Mouse (Mus musculus): ENCODE data around the gene Dynlrb1.

Dynlrb1 gene

DNA sequence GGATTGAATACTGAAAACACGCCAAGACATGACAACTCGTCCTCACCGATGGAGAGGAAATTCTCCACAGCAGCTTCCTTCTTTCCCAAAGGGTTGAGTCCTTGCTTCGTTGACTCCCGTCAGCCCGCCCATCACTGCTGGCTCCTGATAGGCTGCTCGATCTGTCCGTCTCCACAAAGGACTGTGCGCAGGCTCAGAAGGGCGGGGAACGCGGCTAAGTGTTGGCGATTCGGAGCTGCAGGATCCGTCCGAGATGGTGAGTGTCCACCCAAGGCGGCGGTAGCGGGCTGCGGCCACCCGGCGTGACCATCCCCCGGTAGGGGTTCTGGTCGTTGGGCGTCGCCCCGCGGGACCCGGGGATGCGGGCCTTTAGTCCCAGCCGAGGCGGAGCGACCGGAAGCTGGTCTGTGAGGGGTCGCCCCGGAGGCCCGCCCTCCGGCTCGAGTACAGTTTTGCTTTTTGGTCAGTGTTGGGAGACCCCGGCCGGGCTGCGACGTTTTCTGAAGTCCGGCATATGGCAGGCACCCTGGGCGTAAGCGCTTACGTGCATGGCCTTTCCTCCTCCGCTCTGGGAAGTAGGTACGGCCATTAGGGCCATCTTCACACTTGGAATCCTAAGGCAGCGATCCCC lies at the start of gene Dynlrb1:
Gene Dynlrb1 (plus strand): TSS at position 172 of the 631 bp plus-strand sequence.
- peak; percentile 99 for DNase-seq (ENCODE audit: low read depth, low spot score)

GRCm38 (mm10) chr2:155207419-155207818 lies 28.9 kb upstream of the Dynlrb1 start:
- peak; percentile 64 for DNase-seq (ENCODE audit: low read depth, low spot score)

DNA sequence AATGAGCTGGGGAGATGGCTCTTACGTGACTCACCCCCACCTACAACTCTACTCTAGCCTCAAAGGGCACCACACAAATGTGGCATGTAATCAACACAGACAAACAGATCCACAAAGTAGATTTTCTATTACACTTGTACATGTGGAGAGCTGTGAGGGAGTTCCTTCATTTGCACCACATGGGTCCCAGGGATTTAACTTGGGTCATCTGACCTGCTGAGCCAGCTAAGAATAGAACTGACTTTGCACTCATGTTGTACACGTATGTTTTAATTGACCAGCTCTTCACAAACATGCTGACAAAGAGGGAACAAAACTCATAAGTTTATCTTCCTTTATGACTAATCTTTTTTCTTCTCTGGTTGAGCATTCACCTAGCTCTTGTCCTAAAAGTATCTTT lies 13.2 kb upstream of the Dynlrb1 start:
- no peak for DNase-seq (ENCODE audit: low read depth, low spot score)

DNA sequence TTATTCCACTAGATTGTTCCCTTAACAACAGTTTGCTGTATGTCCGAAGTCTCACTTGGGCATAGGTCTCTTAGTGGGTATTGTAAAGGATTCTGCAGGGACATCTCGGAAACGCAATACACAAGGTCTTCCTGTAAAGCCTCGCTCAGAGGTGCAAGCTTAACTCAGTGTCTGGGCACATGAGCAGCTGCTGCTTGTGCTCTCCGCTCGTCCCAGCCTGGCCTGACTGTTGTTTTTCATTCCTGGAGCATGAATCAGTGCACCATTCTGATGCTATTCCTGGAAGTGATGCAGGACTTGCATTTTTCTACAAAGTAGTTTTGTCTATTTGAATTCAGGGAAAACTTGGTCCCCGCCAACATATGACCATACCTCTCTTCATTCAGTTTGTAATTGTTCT lies 11.6 kb upstream of the Dynlrb1 start:
- peak; percentile 51 for DNase-seq (ENCODE audit: low read depth, low spot score)

DNA sequence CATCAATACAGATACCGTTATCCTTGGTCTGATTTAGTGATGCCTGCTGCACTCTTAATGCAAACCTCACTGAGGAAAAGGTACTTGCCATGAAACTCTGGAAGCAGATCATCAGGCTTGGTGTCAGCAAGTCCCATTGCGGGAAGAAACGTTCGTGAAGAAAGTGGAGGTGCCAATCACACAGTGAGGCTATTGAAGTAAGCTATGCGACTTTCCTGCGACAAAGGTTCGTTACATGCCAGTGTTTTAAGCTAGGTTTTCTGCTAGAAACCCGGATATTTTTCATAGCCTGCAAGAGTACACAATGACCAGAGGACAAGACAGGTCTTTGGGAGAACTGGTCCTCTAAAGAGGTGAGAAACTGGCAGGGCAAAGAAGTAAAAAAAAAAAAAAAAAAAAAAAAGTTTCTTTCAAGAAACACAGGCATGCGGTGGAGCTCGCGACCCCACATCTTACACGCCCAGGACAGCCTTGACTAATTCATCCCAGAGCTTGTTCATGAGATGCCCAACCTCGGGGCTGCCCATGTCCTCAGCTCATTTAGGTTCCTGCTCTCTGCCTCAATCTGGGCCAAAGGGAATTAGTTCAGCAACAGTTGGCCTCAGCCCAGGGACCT lies 479 bp upstream of the Dynlrb1 start:
- peak; percentile 25 for DNase-seq (ENCODE audit: low read depth, low spot score)

DNA sequence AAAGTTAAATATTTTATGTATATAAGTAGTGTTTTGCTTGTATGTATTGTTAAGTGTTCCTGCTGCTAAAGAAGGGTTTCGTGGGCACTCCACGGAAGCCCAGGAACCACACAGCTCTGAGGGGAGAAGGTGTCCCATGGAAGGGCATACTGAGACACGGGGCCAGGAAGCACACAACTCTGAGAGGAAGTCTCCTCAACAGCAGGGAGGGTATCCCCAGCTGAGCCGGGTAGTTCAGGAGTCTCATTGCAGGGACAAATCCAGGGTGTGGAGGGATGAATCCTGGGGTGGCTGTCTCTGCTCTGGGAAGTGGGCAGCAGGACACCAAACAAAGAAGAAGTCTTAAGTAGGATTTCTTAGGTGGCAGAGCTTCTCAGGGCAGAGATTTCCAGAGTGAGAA lies 943 bp downstream of the Dynlrb1 start:
- no peak for DNase-seq (ENCODE audit: low read depth, low spot score)

DNA sequence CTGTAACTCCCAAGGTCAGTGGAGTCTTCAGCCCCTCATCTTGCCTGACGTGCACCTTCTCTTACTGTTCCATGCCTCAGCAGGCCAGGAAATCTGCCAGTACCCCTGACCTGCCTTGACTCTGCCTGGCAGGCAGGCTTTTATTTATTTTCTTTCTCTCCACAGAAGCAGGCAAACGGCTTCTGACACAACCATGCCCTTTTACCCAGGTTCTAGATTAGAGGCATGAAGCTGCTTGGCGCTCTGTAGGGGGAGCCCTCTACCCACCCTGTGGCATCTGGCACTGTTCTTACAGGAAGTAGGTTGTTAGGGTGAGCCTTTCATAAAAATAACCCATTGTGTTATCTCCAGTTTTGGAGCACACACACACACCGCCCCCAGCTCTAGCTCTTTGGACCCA lies 4.6 kb downstream of the Dynlrb1 start:
- DNase-seq (ENCODE audit: low read depth, low spot score) = peak; percentile 37

DNA sequence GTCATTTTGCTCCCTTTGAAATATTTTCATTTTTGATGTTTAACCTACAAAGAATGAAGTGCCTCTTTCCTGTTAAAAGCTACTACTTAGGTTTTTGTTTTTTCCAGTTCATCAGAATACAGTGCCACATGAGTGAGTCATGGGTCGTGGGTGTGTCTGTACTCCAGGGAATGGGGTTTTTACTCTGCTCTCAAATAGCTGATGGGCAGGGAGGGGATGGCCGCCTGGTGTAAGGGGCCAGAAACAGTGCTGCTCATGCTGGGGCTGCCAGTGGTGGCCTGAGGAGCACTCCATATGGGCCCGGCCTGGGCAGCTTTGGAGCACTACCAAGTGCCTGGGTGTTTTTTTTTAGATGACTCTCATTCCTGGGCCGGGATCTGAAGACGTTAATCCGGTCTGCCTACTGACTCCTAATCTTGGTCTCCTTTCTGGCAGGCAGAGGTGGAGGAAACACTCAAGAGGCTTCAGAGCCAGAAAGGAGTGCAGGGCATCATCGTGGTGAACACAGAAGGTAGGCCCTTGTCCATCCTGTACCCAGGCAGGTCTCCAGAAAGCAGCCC lies 6.0 kb downstream of the Dynlrb1 start:
- DNase-seq (ENCODE audit: low read depth, low spot score) = peak; percentile 61

DNA sequence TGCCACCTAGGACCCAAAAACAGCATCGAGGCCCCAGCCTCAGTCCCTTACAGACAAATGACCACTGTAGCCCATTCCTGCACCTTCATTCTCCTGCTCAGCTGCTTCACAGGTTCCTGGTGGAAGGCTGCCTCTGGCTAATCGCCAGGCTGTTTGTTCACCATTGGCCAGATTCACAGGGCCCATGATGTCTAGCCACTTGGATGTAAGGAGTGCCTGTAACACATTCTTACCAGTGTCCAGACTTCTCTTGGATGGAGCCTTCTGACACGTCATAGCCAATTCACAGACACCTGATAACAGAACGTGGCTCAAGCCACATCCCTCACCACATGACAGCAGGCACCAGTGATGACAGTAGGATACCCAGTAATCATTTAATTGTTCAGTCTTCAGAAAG lies 9.9 kb downstream of the Dynlrb1 start:
- DNase-seq (ENCODE audit: low read depth, low spot score) = peak; percentile 31

GRCm38 (mm10) chr2:155248206-155248605 lies 11.9 kb downstream of the Dynlrb1 start:
- DNase-seq (ENCODE audit: low read depth, low spot score) = no peak

GRCm38 (mm10) chr2:155248718-155249117 lies 12.4 kb downstream of the Dynlrb1 start:
- DNase-seq (ENCODE audit: low read depth, low spot score) = no peak

GRCm38 (mm10) chr2:155249588-155249987 lies 13.3 kb downstream of the Dynlrb1 start:
- no peak for DNase-seq (ENCODE audit: low read depth, low spot score)

GRCm38 (mm10) chr2:155265526-155265925 lies 29.2 kb downstream of the Dynlrb1 start:
- DNase-seq (ENCODE audit: low read depth, low spot score) = no peak

DNA sequence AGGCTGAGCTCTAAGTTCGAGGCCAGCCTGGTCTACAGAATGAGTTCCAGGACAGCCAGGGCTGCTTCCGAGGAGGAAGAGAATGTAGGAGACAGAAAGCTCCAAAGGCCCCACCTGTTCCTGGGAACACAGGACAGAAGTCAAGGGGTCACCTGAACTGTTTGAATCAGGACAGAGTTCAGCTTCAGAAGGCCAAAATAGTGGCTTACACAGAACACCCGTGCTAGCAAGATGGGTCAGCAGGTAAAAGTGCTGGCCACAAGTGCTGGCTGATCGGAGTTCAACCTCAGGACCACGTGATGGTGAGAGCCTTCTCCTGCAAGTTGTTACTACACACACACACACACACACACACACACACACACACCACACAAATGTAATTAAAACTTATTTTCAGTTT lies 30.6 kb downstream of the Dynlrb1 start:
- no peak for DNase-seq (ENCODE audit: low read depth, low spot score)

DNA sequence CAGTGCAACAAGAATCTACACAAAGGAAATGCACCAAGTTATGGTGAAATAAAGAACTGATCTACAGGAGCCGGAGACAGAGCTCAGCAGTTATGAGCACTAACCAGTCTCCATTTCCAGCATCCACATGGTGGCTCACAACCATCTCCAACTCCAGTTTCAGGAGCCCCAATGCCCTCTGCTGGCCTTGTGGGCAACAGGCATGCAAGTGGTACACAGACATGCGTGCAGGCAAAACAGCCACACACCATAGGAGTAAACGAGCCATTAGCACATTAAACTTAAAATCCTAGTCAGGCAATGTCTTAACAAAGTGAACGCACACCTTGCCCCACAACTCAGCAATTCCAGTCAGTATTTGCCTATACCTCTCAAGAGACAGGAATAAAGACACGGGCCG lies 35.6 kb downstream of the Dynlrb1 start:
- DNase-seq (ENCODE audit: low read depth, low spot score) = peak; percentile 28

GRCm38 (mm10) chr2:155272396-155273170 lies 36.2 kb downstream of the Dynlrb1 start:
- DNase-seq (ENCODE audit: low read depth, low spot score) = no peak

GRCm38 (mm10) chr2:155273603-155274002 lies 37.3 kb downstream of the Dynlrb1 start:
- no peak for DNase-seq (ENCODE audit: low read depth, low spot score)

DNA sequence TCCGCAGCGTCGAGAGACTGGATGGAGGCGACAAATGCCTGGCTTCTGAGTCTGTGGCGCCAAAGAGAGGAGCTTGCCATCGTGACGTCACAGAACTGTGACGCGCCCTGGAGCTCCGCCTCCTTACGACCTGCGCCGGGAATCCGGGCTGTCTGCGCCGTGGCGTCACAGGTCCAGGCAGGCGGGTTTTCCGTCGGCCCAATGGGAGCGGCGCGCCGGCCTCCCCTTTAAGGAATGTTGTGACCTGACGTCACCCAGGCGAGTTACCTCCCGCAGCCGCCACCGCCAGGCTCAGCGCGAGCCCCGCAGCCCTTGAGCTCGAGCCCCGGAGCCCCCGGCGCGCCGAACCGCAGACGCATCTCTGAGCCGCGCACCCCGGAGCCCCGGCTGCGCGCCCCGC lies 39.9 kb downstream of the Dynlrb1 start, which contains the start of gene Map1lc3a:
Gene Map1lc3a (plus strand): TSS at position 103 of the 400 bp plus-strand sequence.
- DNase-seq (ENCODE audit: low read depth, low spot score) = peak; percentile 98

- DNase-seq (ENCODE audit: low read depth, low spot score) = peak; percentile 67
These were observed 40.4 kb downstream of the Dynlrb1 start for GRCm38 (mm10) chr2:155276621-155277175.

- DNase-seq (ENCODE audit: low read depth, low spot score) = no peak
These were observed 41.4 kb downstream of the Dynlrb1 start for GRCm38 (mm10) chr2:155277721-155278120.

GRCm38 (mm10) chr2:155278361-155278760 lies 42.0 kb downstream of the Dynlrb1 start:
- peak; percentile 54 for DNase-seq (ENCODE audit: low read depth, low spot score)

- no peak for DNase-seq (ENCODE audit: low read depth, low spot score)
These were observed 42.8 kb downstream of the Dynlrb1 start for GRCm38 (mm10) chr2:155279163-155279562.
